Mouse (Mus musculus): Measurements from ENCODE around the gene Lysmd4. TPM values are rescaled to one million over a fixed set of nuclear protein-coding genes. Genes with fewer than 3 reads are reported as not detected.

The Lysmd4 gene
- polyA plus RNA-seq, 1 experiment from 2014 or later, result 7.8 TPM

Other genes starting within 250 kb of the Lysmd4 start
- 66.4 and 72.5 TPM in 2 replicates for gene Mef2a, start 150.3 kb downstream of the Lysmd4 start, polyA plus RNA-seq (2014; fragmentation: Nextera tagmentation; extraction: Ambion mirVana)

Measured in heart, embryonic 11.5 days (tissue).